In the genomic region with DNA sequence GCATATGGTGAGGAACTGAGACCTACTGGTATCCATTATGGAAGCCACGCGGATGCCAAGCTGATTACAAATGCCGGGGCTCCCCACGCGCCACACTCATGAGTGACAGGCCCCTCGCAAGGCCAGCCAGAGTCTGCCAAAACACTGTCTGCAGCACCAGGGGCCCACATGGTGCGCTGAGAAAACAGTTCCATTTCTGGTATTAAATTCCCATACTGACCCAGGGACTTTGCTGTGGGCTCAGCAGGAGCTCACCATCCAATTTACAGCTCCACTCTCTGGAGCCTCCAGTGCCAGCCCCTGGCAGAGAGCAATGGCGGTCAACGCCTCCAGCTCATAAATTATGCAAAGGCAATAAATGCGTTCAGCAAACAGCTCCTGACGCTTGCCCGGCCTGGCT, we compare ENCODE assay signal across 8 mouse cellular contexts.
DNase-seq lines count a peak whose midpoint lies in the region; ATAC-seq and TF ChIP-seq lines count a peak whose summit lies in the region.
"Had no signal": no experiment of that assay in that cellular context is flagged by ENCODE, and none has a peak within 500 bp of the region (broad histone marks: within the 10 kb centered on the region; RNA-seq: fewer than 3 reads in every experiment).

No protein-coding gene starts in this region.

- no peaks in the 10 kb centered on the region for H3K36me3 ChIP-seq in limb, embryonic 14.5 days (ENCODE audit: control insufficient read depth, insufficient read depth, low read length)
- H3K36me3 ChIP-seq: lung, embryonic 15.5 days had no signal

- H3K27ac ChIP-seq in limb, embryonic 14.5 days (replicated peaks; ENCODE audit: low read depth, low read length): peak overlapping the region; percentile 28; the same call in 1 of the 2 replicates
- H3K27ac ChIP-seq: lung, embryonic 15.5 days had no signal

- peak; percentile 62 for ATAC-seq in limb, embryonic 14.5 days (ENCODE audit: low FRiP score, low read depth)
- ATAC-seq in inflammation-experienced regulatory T-cells, adult 6 months: no peak

- TF ChIP-seq CTCF in brain, embryonic 14.5 days (IDR thresholded peaks at IDR 0.05; ENCODE audit: borderline replicate concordance, extremely low read depth, insufficient read depth, insufficient read length): no peak
- TF ChIP-seq CTCF in lung, adult 2 months (IDR thresholded peaks at IDR 0.05; ENCODE audit: insufficient read depth, low read length): no peak

- TF ChIP-seq POLR2A in brain, embryonic 14.5 days (IDR thresholded peaks at IDR 0.05; ENCODE audit: borderline replicate concordance, extremely low read depth, insufficient read depth, insufficient read length, poor library complexity, severe bottlenecking): no peak
- TF ChIP-seq POLR2A in limb, embryonic 14.5 days (IDR thresholded peaks at IDR 0.05; ENCODE audit: borderline replicate concordance, extremely low read depth, insufficient read depth, insufficient read length): no peak
- no peak for TF ChIP-seq POLR2A in lung, adult 2 months (IDR thresholded peaks at IDR 0.05; ENCODE audit: borderline replicate concordance, extremely low read depth, low read depth, low read length)

- H3K4me3 ChIP-seq in limb, embryonic 14.5 days (replicated peaks; ENCODE audit: low read length): no peak overlapping the region
- H3K4me3 ChIP-seq in lung, adult 2 months (replicated peaks; ENCODE audit: extremely low read depth, low read depth, low read length): no peak overlapping the region
- H3K4me3 ChIP-seq: lung, embryonic 15.5 days had no signal

- DNase-seq in brain, embryonic 14.5 days (ENCODE audit: low read depth): peak; percentile 96
- peak; percentile 91 for DNase-seq in cerebellum, adult 8-10 months
- peak; percentile 80 for DNase-seq in forelimb bud, embryonic 11.5 days (ENCODE audit: low read depth, low spot score)
- DNase-seq in limb, embryonic 14.5 days (ENCODE audit: low spot score): peak; percentile 60
- no peak for DNase-seq in gastrocnemius, postnatal 14 days
- no peak for DNase-seq in lung, adult 2 months

- intact Hi-C loops in gastrocnemius, postnatal 14 days (cut with DNase I; ENCODE audit: low total_unique reads): no loop called here

- WGBS in limb, embryonic 14.5 days: 15% methylated on average over 12 of the region's 12 CpGs
- 81% methylated on average over 12 of the region's 12 CpGs for WGBS in lung, adult 2 months

- no peaks in the 10 kb centered on the region for H3K27me3 ChIP-seq in limb, embryonic 14.5 days (ENCODE audit: control insufficient read depth, insufficient read depth, low read length)
- H3K27me3 ChIP-seq: lung, embryonic 15.5 days had no signal

- no peak overlapping the region for H3K9ac ChIP-seq in limb, embryonic 14.5 days (ENCODE audit: low read depth, low read length, severe bottlenecking)
- H3K9ac ChIP-seq: lung, embryonic 15.5 days had no signal

- H3K4me1 ChIP-seq in limb, embryonic 14.5 days (ENCODE audit: control insufficient read depth, insufficient read depth, low read length): peaks cover 21% of the 10 kb centered on the region
- no peaks in the 10 kb centered on the region for H3K4me1 ChIP-seq in lung, adult 2 months (ENCODE audit: control insufficient read depth, insufficient read depth, low read length)
- H3K4me1 ChIP-seq: lung, embryonic 15.5 days had no signal

- peak overlapping the region; percentile 35 for H3K4me2 ChIP-seq in limb, embryonic 14.5 days (replicated peaks; ENCODE audit: low read depth, low read length, severe bottlenecking)
- H3K4me2 ChIP-seq: lung, embryonic 15.5 days had no signal

- no peaks in the 10 kb centered on the region for H3K9me3 ChIP-seq in limb, embryonic 14.5 days (ENCODE audit: control insufficient read depth, low read length)
- H3K9me3 ChIP-seq: lung, embryonic 15.5 days had no signal

Comparison
In these comparisons a context has a peak if more than half of its experiments do, and no peak if none do; other contexts are left out.
1. DNase-seq: peak in brain, embryonic 14.5 days (single experiment), cerebellum, adult 8-10 months (single experiment), forelimb bud, embryonic 11.5 days (single experiment) and limb, embryonic 14.5 days (single experiment); none in gastrocnemius, postnatal 14 days (single experiment) and lung, adult 2 months (single experiment).